Mouse (Mus musculus): ENCODE measurements at regions not wholly inside any gene's neighbourhood (a gene's known extent, or its start where the extent isn't known, plus 50 kb on each side); places are given as distances from the start of the nearest gene placed in this dataset.

DNA sequence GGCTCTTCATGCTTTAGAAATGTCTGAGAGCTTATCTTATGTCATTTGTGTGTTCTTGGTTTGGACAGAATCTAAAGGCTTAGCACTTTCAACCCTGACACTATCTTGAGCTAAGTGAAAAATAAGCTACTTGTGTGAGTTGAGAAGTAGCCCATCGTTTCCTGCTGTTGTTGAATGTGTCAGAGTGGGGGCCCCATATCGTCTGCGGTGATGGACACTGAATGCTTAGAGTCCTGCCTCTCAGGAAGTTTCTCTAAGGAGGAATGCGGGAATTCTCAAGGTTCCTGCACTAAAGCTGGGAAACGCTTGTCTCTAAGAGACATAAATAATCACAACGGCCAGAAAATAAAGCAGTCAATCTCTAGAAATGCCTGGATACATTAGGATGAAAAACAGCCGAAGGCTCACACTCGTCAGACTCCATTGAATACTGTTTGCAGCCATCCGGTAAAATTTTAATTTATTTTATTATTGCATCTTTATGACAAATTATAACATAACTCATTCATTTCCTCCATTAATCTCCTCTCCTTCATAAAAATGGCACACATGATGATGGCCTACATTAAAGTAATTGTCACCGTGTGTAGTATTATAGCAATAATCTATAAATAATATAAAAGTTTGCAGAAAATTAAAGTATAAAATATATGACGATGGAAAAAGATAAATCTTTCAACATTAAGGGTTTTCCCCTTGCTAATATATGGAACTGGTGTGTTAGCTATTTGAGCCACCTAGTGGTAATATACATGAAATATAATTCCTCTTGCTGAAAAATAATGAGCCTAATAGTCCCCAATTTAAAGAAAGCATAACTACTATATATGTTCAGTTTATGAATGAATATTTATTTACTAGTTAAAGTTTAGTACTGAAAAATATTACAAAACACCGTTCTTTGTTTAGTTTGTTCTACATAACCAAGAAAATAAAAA, 75.6 kb downstream of the Otud1 start:
- no peak for TF ChIP-seq CTCF (IDR thresholded peaks at IDR 0.05; ENCODE audit: insufficient read depth, low read depth, low read length)
- TF ChIP-seq POLR2A (IDR thresholded peaks at IDR 0.05; ENCODE audit: insufficient read depth, low read depth, low read length): no peak

All from olfactory bulb, adult 2 months (tissue).